Mouse (Mus musculus): ENCODE results near the gene Pip4k2c.

DNA sequence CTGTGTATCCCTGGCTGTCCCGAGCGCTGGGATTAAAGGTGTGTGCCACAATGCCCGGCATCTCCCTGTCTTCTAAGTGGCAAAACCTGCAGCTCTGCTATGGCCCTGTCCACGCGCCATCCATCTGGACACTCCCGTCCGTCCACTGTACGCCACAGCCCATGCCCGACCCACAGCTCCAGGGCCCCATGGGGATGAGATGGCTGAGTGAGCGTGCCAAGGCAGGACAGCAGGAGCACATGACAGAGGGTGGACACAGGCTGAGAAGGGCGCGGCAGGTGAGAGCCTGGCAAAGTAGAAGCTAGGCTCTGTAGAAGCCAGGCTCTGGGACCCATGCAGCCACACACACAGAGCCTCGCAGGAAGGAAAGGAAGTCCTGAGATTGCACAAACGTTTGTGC lies 20.4 kb upstream of the Pip4k2c start:
- TF ChIP-seq POLR2A (IDR thresholded peaks at IDR 0.05; ENCODE audit: borderline replicate concordance, extremely low read depth, insufficient read depth, insufficient read length, poor library complexity, severe bottlenecking) = no peak
- TF ChIP-seq CTCF (IDR thresholded peaks at IDR 0.05; ENCODE audit: borderline replicate concordance, extremely low read depth, insufficient read depth, insufficient read length) = no peak
